Comparison of ENCODE assay signal across 13 mouse cellular contexts in the genomic region with DNA sequence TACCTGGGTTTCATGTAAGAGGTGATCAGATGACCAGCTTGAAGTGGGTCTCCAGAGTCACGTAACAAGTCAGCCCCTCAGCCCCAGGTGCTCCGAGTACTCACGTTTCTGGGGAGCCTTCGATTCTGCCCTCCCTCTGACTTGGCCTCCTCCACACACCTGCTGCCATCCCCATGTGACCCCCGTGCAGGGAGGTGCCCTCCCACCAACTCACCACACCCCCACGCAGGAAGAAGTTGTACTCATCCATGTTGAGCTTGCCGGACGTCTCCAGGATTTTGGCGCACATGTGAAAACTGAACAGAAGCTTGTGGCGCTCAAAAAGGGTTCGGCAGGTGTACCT. TPM values are rescaled to one million over a fixed set of nuclear protein-coding genes. Genes with fewer than 3 reads are reported as not detected.
A peak's percentile ranks its signal among the peaks of the same experiment; 100 is the strongest.
DNase-seq lines count a peak whose midpoint lies in the region; ATAC-seq and TF ChIP-seq lines count a peak whose summit lies in the region.
"Had no signal": no experiment of that assay in that cellular context is flagged by ENCODE, and none has a peak within 500 bp of the region (broad histone marks: within the 10 kb centered on the region; RNA-seq: fewer than 3 reads in every experiment).

No protein-coding gene starts in this region.

- no peak overlapping the region for H3K4me2 ChIP-seq in forebrain, embryonic 12.5 days
- no peak overlapping the region for H3K4me2 ChIP-seq in kidney, postnatal 0 days (ENCODE audit: low read length)
- no peak overlapping the region for H3K4me2 ChIP-seq in stomach, embryonic 16.5 days (ENCODE audit: low read depth, low read length)
- no peak overlapping the region for H3K4me2 ChIP-seq in stomach, postnatal 0 days (replicated peaks; ENCODE audit: low read depth)
- H3K4me2 ChIP-seq: liver, embryonic 13.5 days had no signal

- H3K27ac ChIP-seq in forebrain, embryonic 12.5 days = no peak overlapping the region
- no peak overlapping the region for H3K27ac ChIP-seq in forebrain, embryonic 10.5 days
- no peak overlapping the region for H3K27ac ChIP-seq in kidney, postnatal 0 days
- no peak overlapping the region for H3K27ac ChIP-seq in stomach, embryonic 16.5 days (ENCODE audit: low read length)
- no peak overlapping the region for H3K27ac ChIP-seq in stomach, postnatal 0 days (replicated peaks)
- H3K27ac ChIP-seq: forebrain, embryonic 13.5 days; heart, adult 2 months; limb, embryonic 12.5 days; liver, embryonic 13.5 days; macrophage had no signal

- H3K9me3 ChIP-seq in forebrain, embryonic 12.5 days = no peaks in the 10 kb centered on the region
- no peaks in the 10 kb centered on the region for H3K9me3 ChIP-seq in forebrain, embryonic 10.5 days
- H3K9me3 ChIP-seq in kidney, postnatal 0 days (replicated peaks; ENCODE audit: low read length) = no peaks in the 10 kb centered on the region
- H3K9me3 ChIP-seq in stomach, embryonic 16.5 days (replicated peaks; ENCODE audit: control insufficient read depth, low read length) = no peaks in the 10 kb centered on the region
- H3K9me3 ChIP-seq in stomach, postnatal 0 days (ENCODE audit: control insufficient read depth, low read length) = no peaks in the 10 kb centered on the region
- H3K9me3 ChIP-seq: forebrain, embryonic 13.5 days; limb, embryonic 12.5 days; liver, embryonic 13.5 days; midbrain, embryonic 10.5 days had no signal

- no peak for TF ChIP-seq EP300 in stomach, postnatal 0 days (optimal IDR thresholded peaks at IDR 0.05)

- 76% methylated on average over 11 of the region's 11 CpGs for WGBS in forebrain, embryonic 12.5 days
- 78% methylated on average over 11 of the region's 11 CpGs for WGBS in forebrain, embryonic 10.5 days
- 48% methylated on average over 11 of the region's 11 CpGs for WGBS in kidney, postnatal 0 days
- 51% methylated on average over 11 of the region's 11 CpGs for WGBS in stomach, embryonic 16.5 days
- whole genome bisulfite sequencing in stomach, postnatal 0 days = 55% methylated on average over 11 of the region's 11 CpGs

- 0 out of 2 replicates have a peak, but pooled peaks have one; percentile 17 for ATAC-seq in forebrain, embryonic 12.5 days (ENCODE audit: low FRiP score)
- 0 out of 2 replicates have a peak, but pooled peaks have one; percentile 15 for ATAC-seq in kidney, postnatal 0 days (replicated peaks; ENCODE audit: low FRiP score, low read depth)
- 0 out of 2 replicates have a peak, but pooled peaks have one; percentile 15 for ATAC-seq in stomach, embryonic 16.5 days (ENCODE audit: insufficient read depth, low FRiP score)
- no peak for ATAC-seq in stomach, postnatal 0 days (ENCODE audit: low FRiP score, low TSS enrichment)

- H3K4me1 ChIP-seq in forebrain, embryonic 12.5 days = peaks cover 5% of the 10 kb centered on the region; the same call in 1 of the 2 replicates
- peaks cover 16% of the 10 kb centered on the region for H3K4me1 ChIP-seq in forebrain, embryonic 10.5 days
- H3K4me1 ChIP-seq in kidney, postnatal 0 days (replicated peaks; ENCODE audit: insufficient read depth, low read length) = peaks cover 11% of the 10 kb centered on the region; the same call in 1 of the 2 replicates
- H3K4me1 ChIP-seq in stomach, embryonic 16.5 days (ENCODE audit: control insufficient read depth, insufficient read depth, low read length) = peaks cover 17% of the 10 kb centered on the region
- no peaks in the 10 kb centered on the region for H3K4me1 ChIP-seq in stomach, postnatal 0 days (replicated peaks; ENCODE audit: control insufficient read depth, insufficient read depth)

- 0 out of 2 replicates have a peak, but pooled peaks cover 5% of the 10 kb centered on the region for H3K27me3 ChIP-seq in forebrain, embryonic 12.5 days
- 0 out of 2 replicates have a peak, but pooled peaks cover 6% of the 10 kb centered on the region for H3K27me3 ChIP-seq in forebrain, embryonic 10.5 days (ENCODE audit: poor library complexity, severe bottlenecking)
- no peaks in the 10 kb centered on the region for H3K27me3 ChIP-seq in kidney, postnatal 0 days (ENCODE audit: insufficient read depth, low read length)
- H3K27me3 ChIP-seq in stomach, embryonic 16.5 days (ENCODE audit: control insufficient read depth, insufficient read depth, low read length) = no peaks in the 10 kb centered on the region
- no peaks in the 10 kb centered on the region for H3K27me3 ChIP-seq in stomach, postnatal 0 days (ENCODE audit: control insufficient read depth, insufficient read depth, low read length)
- H3K27me3 ChIP-seq: limb, embryonic 12.5 days; liver, embryonic 13.5 days had no signal

- no peak for TF ChIP-seq CTCF in kidney, postnatal 0 days (IDR thresholded peaks at IDR 0.05; ENCODE audit: low read depth)
- TF ChIP-seq CTCF in stomach, postnatal 0 days (IDR thresholded peaks at IDR 0.05; ENCODE audit: low read depth) = no peak

- no peaks in the 10 kb centered on the region for H3K36me3 ChIP-seq in forebrain, embryonic 12.5 days (replicated peaks)
- no peaks in the 10 kb centered on the region for H3K36me3 ChIP-seq in forebrain, embryonic 10.5 days (replicated peaks)
- H3K36me3 ChIP-seq in kidney, postnatal 0 days (ENCODE audit: insufficient read depth, low read length) = no peaks in the 10 kb centered on the region
- no peaks in the 10 kb centered on the region for H3K36me3 ChIP-seq in stomach, embryonic 16.5 days (ENCODE audit: control insufficient read depth, insufficient read depth, low read length)
- H3K36me3 ChIP-seq in stomach, postnatal 0 days (ENCODE audit: control insufficient read depth, insufficient read depth, low read length) = no peaks in the 10 kb centered on the region
- H3K36me3 ChIP-seq: limb, embryonic 12.5 days; liver, embryonic 13.5 days; midbrain, embryonic 10.5 days had no signal

- H3K9ac ChIP-seq in forebrain, embryonic 12.5 days = no peak overlapping the region
- H3K9ac ChIP-seq in kidney, postnatal 0 days (ENCODE audit: low read depth, low read length) = no peak overlapping the region
- H3K9ac ChIP-seq in stomach, embryonic 16.5 days (ENCODE audit: low read length) = no peak overlapping the region
- no peak overlapping the region for H3K9ac ChIP-seq in stomach, postnatal 0 days (ENCODE audit: low read length)
- H3K9ac ChIP-seq: limb, embryonic 12.5 days; liver, embryonic 13.5 days had no signal

- H3K4me3 ChIP-seq in forebrain, embryonic 12.5 days (replicated peaks) = no peak overlapping the region
- no peak overlapping the region for H3K4me3 ChIP-seq in forebrain, embryonic 10.5 days
- no peak overlapping the region for H3K4me3 ChIP-seq in kidney, postnatal 0 days (replicated peaks; ENCODE audit: low read depth, low read length)
- no peak overlapping the region for H3K4me3 ChIP-seq in stomach, embryonic 16.5 days (replicated peaks; ENCODE audit: low read length)
- no peak overlapping the region for H3K4me3 ChIP-seq in stomach, postnatal 0 days (ENCODE audit: low read depth, low read length)
- H3K4me3 ChIP-seq: heart, adult 2 months; limb, embryonic 12.5 days; liver, embryonic 13.5 days; midbrain, embryonic 10.5 days had no signal

- no peak for DNase-seq in forebrain, embryonic 10.5 days (ENCODE audit: extremely low spot score, low spot score)
- no peak for DNase-seq in kidney, postnatal 0 days (ENCODE audit: low spot score)
- DNase-seq in kidney, postnatal 4 days = no peak
- no peak for DNase-seq in stomach, postnatal 0 days (ENCODE audit: low spot score)
- DNase-seq in right cerebral cortex, postnatal 14 days = no peak

RNA-seq across cellular contexts. Expression of a gene that starts 19.1 kb away (rescaled TPM):
- polyA plus RNA-seq in forebrain, embryonic 12.5 days (2016; fragmentation: Nextera tagmentation; extraction: Ambion mirVana) = 50.8 and 53.3 TPM in 2 replicates
- polyA plus RNA-seq in forebrain, embryonic 10.5 days (2016; fragmentation: Nextera tagmentation; extraction: Ambion mirVana) = 31.7 TPM in 2 replicates
- 23.2 and 26.8 TPM in 2 replicates for polyA plus RNA-seq in kidney, postnatal 0 days (2015; fragmentation: Nextera tagmentation; extraction: Ambion mirVana)
- 21.2 and 21.4 TPM in 2 replicates for polyA plus RNA-seq in stomach, embryonic 16.5 days (2015; fragmentation: Nextera tagmentation; extraction: Ambion mirVana)
- polyA plus RNA-seq in stomach, postnatal 0 days (2015; fragmentation: Nextera tagmentation; extraction: Ambion mirVana) = 12.9 and 13.1 TPM in 2 replicates

RNA-seq across cellular contexts. Expression of a gene that starts 34.6 kb away (rescaled TPM):
- 9.1 and 11.2 TPM in 2 replicates for polyA plus RNA-seq in forebrain, embryonic 12.5 days (2016; fragmentation: Nextera tagmentation; extraction: Ambion mirVana)
- 23.3 and 23.4 TPM in 2 replicates for polyA plus RNA-seq in forebrain, embryonic 10.5 days (2016; fragmentation: Nextera tagmentation; extraction: Ambion mirVana)
- polyA plus RNA-seq in kidney, postnatal 0 days (2015; fragmentation: Nextera tagmentation; extraction: Ambion mirVana) = 55.5 and 61.3 TPM in 2 replicates
- polyA plus RNA-seq in stomach, embryonic 16.5 days (2015; fragmentation: Nextera tagmentation; extraction: Ambion mirVana) = 26.4 and 28.7 TPM in 2 replicates
- polyA plus RNA-seq in stomach, postnatal 0 days (2015; fragmentation: Nextera tagmentation; extraction: Ambion mirVana) = 14.9 and 17.8 TPM in 2 replicates

RNA-seq across cellular contexts. Expression of a gene that starts 37.2 kb away (rescaled TPM):
- polyA plus RNA-seq in forebrain, embryonic 12.5 days (2016; fragmentation: Nextera tagmentation; extraction: Ambion mirVana) = 55.0 and 60.9 TPM in 2 replicates
- polyA plus RNA-seq in forebrain, embryonic 10.5 days (2016; fragmentation: Nextera tagmentation; extraction: Ambion mirVana) = 47.3 and 54.6 TPM in 2 replicates
- polyA plus RNA-seq in kidney, postnatal 0 days (2015; fragmentation: Nextera tagmentation; extraction: Ambion mirVana) = 16.6 and 19.8 TPM in 2 replicates
- 29.4 TPM in 2 replicates for polyA plus RNA-seq in stomach, embryonic 16.5 days (2015; fragmentation: Nextera tagmentation; extraction: Ambion mirVana)
- 9.1 and 9.5 TPM in 2 replicates for polyA plus RNA-seq in stomach, postnatal 0 days (2015; fragmentation: Nextera tagmentation; extraction: Ambion mirVana)

RNA-seq across cellular contexts. Expression of a gene that starts 37.3 kb away (rescaled TPM):
- polyA plus RNA-seq in forebrain, embryonic 12.5 days (2016; fragmentation: Nextera tagmentation; extraction: Ambion mirVana) = 91.7 and 103 TPM in 2 replicates
- 131 and 136 TPM in 2 replicates for polyA plus RNA-seq in forebrain, embryonic 10.5 days (2016; fragmentation: Nextera tagmentation; extraction: Ambion mirVana)
- 183 and 198 TPM in 2 replicates for polyA plus RNA-seq in kidney, postnatal 0 days (2015; fragmentation: Nextera tagmentation; extraction: Ambion mirVana)
- 144 and 148 TPM in 2 replicates for polyA plus RNA-seq in stomach, embryonic 16.5 days (2015; fragmentation: Nextera tagmentation; extraction: Ambion mirVana)
- polyA plus RNA-seq in stomach, postnatal 0 days (2015; fragmentation: Nextera tagmentation; extraction: Ambion mirVana) = 153 and 170 TPM in 2 replicates
